Mouse (Mus musculus) spleen, adult 12 weeks (tissue): ENCODE data around the gene Msi2.

ENCODE experiments used
- DNase-seq: peaks from one replicate; pipeline ENCODE4 v3.0.0; 2022; ENCODE audit warnings: low spot score

The Msi2 gene

GRCm38 (mm10) chr11:88309059-88309700, 409.1 kb downstream of the Msi2 start:
- DNase-seq: no peak

DNA sequence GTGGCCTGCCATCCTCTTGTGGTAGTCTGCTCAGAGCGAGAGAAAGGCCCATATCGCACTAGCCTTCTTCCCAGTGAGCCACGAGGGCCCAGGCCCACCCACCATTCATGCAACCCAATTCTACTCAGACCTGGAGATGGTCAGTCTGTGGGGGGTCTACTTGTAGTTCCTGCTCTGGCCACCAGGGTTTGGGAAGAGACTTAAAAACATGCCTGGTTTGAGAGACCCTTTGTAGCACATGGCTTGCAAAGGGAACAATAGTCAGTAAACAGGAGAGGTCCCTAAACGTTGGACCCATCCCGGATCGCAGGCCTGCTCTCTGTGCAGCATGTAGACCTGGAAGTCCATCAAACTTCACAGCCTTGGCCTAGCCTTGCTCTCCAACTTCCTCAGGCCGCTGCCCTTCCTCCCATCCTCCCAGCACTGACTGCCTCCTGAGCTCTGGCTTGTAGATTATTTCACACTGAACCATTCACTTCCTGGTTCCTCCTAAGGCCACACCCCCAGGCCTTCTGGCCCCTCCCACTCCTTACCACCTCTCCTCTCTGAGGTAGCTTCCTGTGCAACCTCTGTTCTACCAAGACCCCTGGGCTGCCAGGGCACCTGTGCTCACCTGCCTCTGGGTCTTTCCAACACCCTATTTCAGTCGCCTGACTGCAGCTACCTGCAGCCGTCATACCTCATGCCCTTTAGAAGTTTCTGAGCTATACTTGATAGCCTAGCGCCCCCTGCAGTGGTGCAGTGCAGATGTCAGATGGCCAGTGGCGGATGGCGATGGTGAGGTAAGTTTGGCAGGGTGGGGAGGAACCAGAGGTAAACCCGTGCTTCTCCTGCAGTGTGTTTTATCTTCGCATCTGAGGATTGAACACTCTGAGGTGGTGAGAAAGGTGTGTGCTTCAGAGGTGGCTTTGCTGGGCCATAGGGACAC, 410.4 kb downstream of the Msi2 start:
- DNase-seq: no peak

DNA sequence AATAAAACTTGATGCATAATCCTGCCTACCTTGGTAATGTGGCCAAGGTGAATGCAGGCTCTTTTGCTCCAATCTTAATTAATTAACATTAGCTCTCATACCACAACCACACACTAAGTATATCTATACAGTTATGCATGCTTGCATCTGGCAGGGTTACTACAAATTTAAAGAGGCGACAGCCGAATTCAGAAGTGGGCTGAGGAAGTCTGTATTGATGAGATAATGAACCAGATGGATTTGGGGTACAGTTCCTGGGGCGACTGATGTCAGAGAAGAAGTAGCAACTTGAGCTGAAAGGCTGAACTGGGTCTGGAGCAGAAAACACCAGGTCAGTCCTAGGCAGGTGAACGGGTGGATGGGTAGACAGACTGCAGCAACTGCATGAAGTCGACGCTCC, 412.6 kb downstream of the Msi2 start:
- DNase-seq: no peak

DNA sequence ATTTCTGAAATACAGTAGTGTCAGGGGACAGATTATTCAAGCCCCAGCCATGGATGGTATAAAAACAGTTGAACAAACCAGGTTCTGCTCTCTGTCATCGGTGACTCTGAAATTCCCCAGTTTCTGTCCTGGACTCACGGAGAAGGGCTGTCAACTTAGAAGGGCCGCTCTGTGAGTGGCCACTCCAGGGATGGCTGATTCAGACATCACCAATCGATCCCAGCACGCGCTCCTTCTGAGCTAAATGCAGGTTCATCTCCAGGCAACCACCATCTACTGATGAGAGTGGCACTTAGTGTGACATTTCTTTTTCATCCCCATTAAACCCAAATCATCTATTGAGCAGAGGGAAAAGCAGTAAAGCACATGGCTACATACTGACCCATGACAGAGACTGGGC, 416.7 kb downstream of the Msi2 start:
- DNase-seq: no peak

DNA sequence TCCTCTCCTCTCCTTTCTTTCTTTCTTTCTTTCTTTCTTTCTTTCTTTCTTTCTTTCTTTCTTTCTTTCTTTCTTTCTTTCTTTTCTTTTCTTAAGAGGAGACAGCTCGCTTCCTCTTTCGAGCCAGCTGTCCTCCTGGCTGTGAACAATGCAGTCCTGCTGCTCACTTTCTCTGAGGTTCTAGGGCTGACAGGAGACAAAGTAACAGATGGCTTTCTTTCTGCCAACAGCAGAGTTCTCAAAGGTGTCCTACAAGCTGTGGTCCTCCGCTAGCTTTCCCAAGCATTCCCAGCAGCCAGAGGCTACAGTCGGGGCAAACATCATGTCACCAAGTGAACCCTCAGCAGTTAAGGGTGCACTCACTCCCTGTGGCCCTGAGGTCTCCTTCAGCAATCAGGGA, 419.0 kb downstream of the Msi2 start:
- DNase-seq: no peak

GRCm38 (mm10) chr11:88297526-88297925, 420.8 kb downstream of the Msi2 start:
- DNase-seq: no peak

DNA sequence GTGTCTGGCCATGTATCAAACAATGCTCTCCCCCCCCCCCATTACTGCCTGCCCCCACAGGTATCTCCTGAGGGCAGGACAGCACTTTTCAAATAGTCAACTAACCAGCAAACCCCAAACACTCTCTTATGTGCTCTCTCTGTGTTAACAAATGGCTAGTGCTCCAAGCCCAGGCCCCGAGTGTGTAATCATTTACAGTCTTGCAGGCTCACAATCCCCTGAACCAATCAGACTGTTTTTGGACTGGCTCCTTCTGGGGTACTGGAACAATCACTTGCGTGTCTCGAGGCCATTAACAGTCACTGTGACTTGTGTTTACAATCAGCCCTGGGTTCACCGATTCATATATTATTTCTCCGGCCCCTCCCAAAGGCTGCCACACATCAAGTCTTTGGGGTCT, 423.0 kb downstream of the Msi2 start:
- DNase-seq: no peak

DNA sequence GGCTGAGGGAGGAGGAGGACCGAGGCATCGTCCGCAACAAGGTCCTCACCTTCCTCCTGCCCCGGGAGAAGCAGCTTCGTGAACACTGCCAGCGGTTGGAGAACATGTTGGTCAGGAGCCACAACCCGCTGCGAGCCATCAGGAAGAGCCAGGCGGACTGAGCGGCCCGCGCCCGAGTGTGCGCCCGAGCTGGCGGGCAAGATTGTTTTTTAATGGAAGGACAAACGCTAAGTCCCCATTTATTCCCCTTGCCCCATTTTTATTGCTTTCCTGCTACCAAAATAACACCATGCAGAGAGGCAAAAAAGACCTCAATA, 424.0 kb downstream of the Msi2 start:
- DNase-seq: no peak

GRCm38 (mm10) chr11:88293631-88294393, 424.5 kb downstream of the Msi2 start, which contains the start of gene Ccdc182:
Gene Ccdc182 (plus strand): TSS chr11:88294058.
- DNase-seq: no peak

DNA sequence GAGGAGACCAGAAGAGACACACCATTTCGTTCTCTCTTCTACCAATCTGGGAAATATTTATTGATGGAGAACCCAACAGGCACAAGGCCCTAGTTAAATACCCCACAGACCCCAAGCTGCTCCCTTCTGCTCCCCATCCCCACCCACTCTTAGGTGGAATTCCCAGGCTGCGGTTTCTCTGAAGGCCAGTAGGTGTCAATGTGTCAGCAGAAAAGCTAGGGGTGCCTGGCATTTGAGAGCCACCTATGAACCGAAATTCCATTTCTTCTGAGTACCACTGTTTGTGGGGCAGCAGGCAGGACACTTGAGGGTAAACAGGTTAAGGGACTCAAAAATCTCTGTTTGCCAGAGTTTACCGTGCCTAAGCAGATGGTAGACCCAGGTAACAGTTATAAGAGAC, 426.6 kb downstream of the Msi2 start:
- no peak for DNase-seq

DNA sequence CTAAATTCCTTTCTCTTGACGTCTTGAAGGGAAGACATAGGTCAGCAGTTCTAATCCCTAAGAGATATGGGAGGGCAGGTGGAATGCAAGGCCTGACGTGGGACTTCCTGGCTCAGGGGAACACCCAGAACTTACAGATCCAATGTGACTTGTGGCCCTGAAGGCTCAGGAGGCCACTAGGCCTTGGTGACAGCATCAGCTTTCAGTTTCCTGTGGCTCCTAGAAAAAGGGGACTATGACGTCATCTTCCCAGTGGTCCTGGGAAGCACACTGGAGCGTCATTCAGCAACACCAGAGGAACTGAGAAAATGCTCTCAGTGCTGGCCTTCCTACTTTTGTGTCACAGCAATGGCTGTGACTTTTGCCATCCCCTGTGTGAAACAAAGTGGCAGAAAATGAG, 427.1 kb downstream of the Msi2 start:
- no peak for DNase-seq
